Mouse (Mus musculus) neural tube, embryonic 11.5 days (tissue): ENCODE measurements around the gene Sh2d1b1. TPM values are rescaled to one million over a fixed set of nuclear protein-coding genes. Genes with fewer than 3 reads are reported as not detected.

Experiments used
- ATAC-seq: fragments of 200-750 bp; cut with Nextera tagmentation; 2 replicates; pipeline ENCODE4 v1.8.0; 2017; ENCODE audit warnings: moderate number of reproducible peaks, mild to moderate bottlenecking, moderate TSS enrichment, moderate library complexity; ENCODE audit not compliant: insufficient read depth, low FRiP score, low TSS enrichment
- DNase-seq: peaks from one replicate; pipeline ENCODE4 v3.0.0-alpha.2; 2015; ENCODE audit warnings: low spot score
- H3K27ac ChIP-seq: fragments of 300-500 bp; sonication (generic); 2 replicates; pipeline ENCODE4 v1.5.1; 2014; ENCODE audit warnings: low read depth, mild to moderate bottlenecking, low read length
- H3K27me3 ChIP-seq: fragments of 300-500 bp; sonication (generic); 2 replicates; pipeline ENCODE4 v1.6.1; 2014; ENCODE audit warnings: mild to moderate bottlenecking, low read length, mixed read lengths; ENCODE audit not compliant: control insufficient read depth, insufficient read depth
- H3K36me3 ChIP-seq: fragments of 300-500 bp; sonication (generic); 2 replicates; pipeline ENCODE4 v1.6.1; 2014; ENCODE audit warnings: mild to moderate bottlenecking, low read length, moderate library complexity, mixed read lengths; ENCODE audit not compliant: control insufficient read depth, insufficient read depth
- H3K4me1 ChIP-seq: fragments of 300-500 bp; sonication (generic); 2 replicates; pipeline ENCODE4 v1.6.1; 2014; ENCODE audit warnings: low read length, mixed read lengths; ENCODE audit not compliant: control insufficient read depth, insufficient read depth
- H3K4me2 ChIP-seq: fragments of 300-500 bp; sonication (generic); 2 replicates; pipeline ENCODE4 v1.6.1; 2014; ENCODE audit warnings: low read depth, mild to moderate bottlenecking, moderate library complexity
- H3K4me3 ChIP-seq: fragments of 300-500 bp; sonication (generic); 2 replicates; pipeline ENCODE4 v1.5.1; 2014; ENCODE audit warnings: low read depth, low read length
- H3K9ac ChIP-seq: fragments of 300-500 bp; sonication (generic); 2 replicates; pipeline ENCODE4 v1.6.1; 2014; ENCODE audit warnings: mild to moderate bottlenecking, low read length
- H3K9me3 ChIP-seq: fragments of 300-500 bp; sonication (generic); 2 replicates; pipeline ENCODE4 v1.6.1; 2016; ENCODE audit warnings: low read length; ENCODE audit not compliant: control insufficient read depth
- WGBS: fragments of 180-500 bp; shearing (Covaris S2); extraction: QIAGEN DNeasy Blood & Tissue Kit; methylation state at CpG from one replicate; pipeline ENCODE4 v1.1.7; 2014; 5-methylcytosine and 5-hydroxymethylcytosine counted together
- polyA plus RNA-seq: library from polyadenylated mRNA; unstranded; fragments of >200 nt; fragmentation: Nextera tagmentation; extraction: Ambion mirVana; gene quantifications from 2 replicates; pipeline ENCODE4 v1.2.1, GENCODE M21; 2014

Sh2d1b1 gene
- polyA plus RNA-seq, 1 experiment from 2014 or later, result 0.12 TPM

GRCm38 (mm10) chr1:170308503-170308902 is 31.4 kb downstream of the Sh2d1b1 start, which contains the start of gene Spata46:
TSS of gene Spata46 (plus strand) at chr1:170308803.
- Histone ChIP-seq H3K4me2 (no peak within 1 kb of the TSS), H3K27ac (no peak within 1 kb of the TSS), H3K4me1 (no peaks in the 10 kb centered on the region), H3K9me3 (no peaks in the 10 kb centered on the region), H3K36me3 (no peaks in the 10 kb centered on the region), H3K4me3 (no peak within 1 kb of the TSS), H3K27me3 (no peaks in the 10 kb centered on the region), H3K9ac (no peak within 1 kb of the TSS)
- DNase-seq (no peak), ATAC-seq (no peak)
- 90% methylated on average over 4 of the region's 4 CpGs for WGBS

- no peak overlapping the region for H3K27ac ChIP-seq
- DNase-seq (no peak), ATAC-seq (no peak)
- no peak overlapping the region for H3K4me3 ChIP-seq
- no peaks in the 10 kb centered on the region for H3K9me3 ChIP-seq
- no peaks in the 10 kb centered on the region for H3K27me3 ChIP-seq
- WGBS, result 79% methylated on average over 6 of the region's 6 CpGs
- no peaks in the 10 kb centered on the region for H3K36me3 ChIP-seq
- H3K4me1 ChIP-seq, result no peaks in the 10 kb centered on the region
- H3K4me2 ChIP-seq, result no peak overlapping the region
- no peak overlapping the region for H3K9ac ChIP-seq
Observed at GRCm38 (mm10) chr1:170311431-170311830, 34.3 kb downstream of the Sh2d1b1 start.

GRCm38 (mm10) chr1:170322046-170322445 is 44.9 kb downstream of the Sh2d1b1 start:
- Histone ChIP-seq H3K9ac (no peak overlapping the region), H3K4me2 (no peak overlapping the region)

GRCm38 (mm10) chr1:170323001-170323400 is 45.9 kb downstream of the Sh2d1b1 start:
- no peak for DNase-seq
- no peaks in the 10 kb centered on the region for H3K27me3 ChIP-seq
- H3K4me2 ChIP-seq, result no peak overlapping the region
- no peak for ATAC-seq
- H3K36me3 ChIP-seq, result no peaks in the 10 kb centered on the region
- no peak overlapping the region for H3K9ac ChIP-seq
- H3K27ac ChIP-seq, result no peak overlapping the region
- H3K4me3 ChIP-seq, result no peak overlapping the region
- no peaks in the 10 kb centered on the region for H3K4me1 ChIP-seq
- no peaks in the 10 kb centered on the region for H3K9me3 ChIP-seq
- 87% methylated on average over 10 of the region's 10 CpGs for WGBS

More at GRCm38 (mm10) chr1:170322046-170322445, 44.9 kb downstream of the Sh2d1b1 start:
- ATAC-seq, result no peak
- no peaks in the 10 kb centered on the region for H3K27me3 ChIP-seq
- H3K9me3 ChIP-seq, result no peaks in the 10 kb centered on the region
- DNase-seq, result no peak
- H3K27ac ChIP-seq, result no peak overlapping the region
- no peak overlapping the region for H3K4me3 ChIP-seq
- 88% methylated on average over 2 of the region's 2 CpGs for WGBS
- H3K36me3 ChIP-seq, result no peaks in the 10 kb centered on the region
- H3K4me1 ChIP-seq, result no peaks in the 10 kb centered on the region

- DNase-seq, result no peak
- ATAC-seq, result no peak
- Histone ChIP-seq H3K27ac (no peak overlapping the region), H3K9me3 (no peaks in the 10 kb centered on the region), H3K4me2 (no peak overlapping the region), H3K4me1 (no peaks in the 10 kb centered on the region), H3K4me3 (no peak overlapping the region), H3K36me3 (no peaks in the 10 kb centered on the region), H3K9ac (no peak overlapping the region), H3K27me3 (no peaks in the 10 kb centered on the region)
- WGBS, result 91% methylated on average over 1 of the region's 1 CpGs
Observed at GRCm38 (mm10) chr1:170324312-170324711, 47.2 kb downstream of the Sh2d1b1 start.

GRCm38 (mm10) chr1:170325277-170325676 is 48.2 kb downstream of the Sh2d1b1 start:
- no peaks in the 10 kb centered on the region for H3K27me3 ChIP-seq
- 83% methylated on average over 4 of the region's 4 CpGs for WGBS
- H3K4me1 ChIP-seq, result no peaks in the 10 kb centered on the region
- DNase-seq (no peak), ATAC-seq (no peak)
- no peak overlapping the region for H3K4me3 ChIP-seq
- H3K9ac ChIP-seq, result no peak overlapping the region
- H3K27ac ChIP-seq, result no peak overlapping the region
- H3K9me3 ChIP-seq, result no peaks in the 10 kb centered on the region
- no peak overlapping the region for H3K4me2 ChIP-seq
- no peaks in the 10 kb centered on the region for H3K36me3 ChIP-seq

GRCm38 (mm10) chr1:170331926-170332325 is 54.8 kb downstream of the Sh2d1b1 start:
- DNase-seq (no peak), ATAC-seq (no peak)
- WGBS, result 75% methylated on average over 6 of the region's 6 CpGs
- Histone ChIP-seq H3K4me2 (no peak overlapping the region), H3K9ac (no peak overlapping the region), H3K27ac (no peak overlapping the region), H3K36me3 (no peaks in the 10 kb centered on the region), H3K27me3 (no peaks in the 10 kb centered on the region), H3K4me1 (no peaks in the 10 kb centered on the region), H3K9me3 (no peaks in the 10 kb centered on the region), H3K4me3 (no peak overlapping the region)

GRCm38 (mm10) chr1:170332775-170333174 is 55.7 kb downstream of the Sh2d1b1 start:
- no peak overlapping the region for H3K4me2 ChIP-seq
- no peaks in the 10 kb centered on the region for H3K9me3 ChIP-seq
- no peaks in the 10 kb centered on the region for H3K4me1 ChIP-seq
- H3K9ac ChIP-seq, result no peak overlapping the region
- H3K36me3 ChIP-seq, result no peaks in the 10 kb centered on the region
- whole genome bisulfite sequencing, result 81% methylated on average over 4 of the region's 4 CpGs
- H3K4me3 ChIP-seq, result no peak overlapping the region
- ATAC-seq (no peak), DNase-seq (no peak)
- H3K27ac ChIP-seq, result no peak overlapping the region
- H3K27me3 ChIP-seq, result no peaks in the 10 kb centered on the region
